Mouse (Mus musculus) heart, adult 9 months (tissue): ENCODE data around the gene D13Ertd608e.
"Not testable (repeated sequence)": the region's sequence is repeated elsewhere in the genome, so short reads cannot be mapped to it uniquely, and the experiment has no call there.

Source experiments
- DNase-seq, 2 experiments: peaks; one replicate each; pipeline ENCODE4 v3.0.0; 2022; ENCODE audit warnings: low spot score in 2 of 2

The D13Ertd608e gene

GRCm38 (mm10) chr13:119835320-119836056, at the start of gene D13Ertd608e:
Gene D13Ertd608e (plus strand): TSS chr13:119836006.
- DNase-seq, result not testable (repeated sequence)

GRCm38 (mm10) chr13:119789851-119790717, 45.7 kb upstream of the D13Ertd608e start:
- DNase-seq, result peak; percentile 29 to 36

- DNase-seq, result peak; percentile 93
Observed at GRCm38 (mm10) chr13:119790761-119791579, 44.8 kb upstream of the D13Ertd608e start, which contains the start of gene Zfp131. Gene Zfp131 (minus strand): TSS chr13:119790889.

- no peak for DNase-seq
Observed at GRCm38 (mm10) chr13:119791580-119792135, 44.1 kb upstream of the D13Ertd608e start.

- no peak for DNase-seq
Observed at GRCm38 (mm10) chr13:119792791-119793404, 42.9 kb upstream of the D13Ertd608e start.

- no peak for DNase-seq
Observed at GRCm38 (mm10) chr13:119797656-119798055, 38.1 kb upstream of the D13Ertd608e start.

GRCm38 (mm10) chr13:119808937-119809336, 26.9 kb upstream of the D13Ertd608e start:
- DNase-seq, result no peak

GRCm38 (mm10) chr13:119810031-119810430, 25.8 kb upstream of the D13Ertd608e start:
- no peak for DNase-seq

GRCm38 (mm10) chr13:119816798-119817197, 19.0 kb upstream of the D13Ertd608e start:
- DNase-seq, result no peak

GRCm38 (mm10) chr13:119817579-119818206, 18.1 kb upstream of the D13Ertd608e start:
- DNase-seq, result no peak

- DNase-seq, result not testable (repeated sequence)
Observed at GRCm38 (mm10) chr13:119830116-119830515, 5.7 kb upstream of the D13Ertd608e start, which contains the start of gene AF067063. Gene AF067063 (minus strand): TSS chr13:119830216.

- DNase-seq, result peak; percentile 16 to 22
Observed at GRCm38 (mm10) chr13:119836324-119836811, 562 bp downstream of the D13Ertd608e start.

- DNase-seq, result not testable (repeated sequence)
Observed at GRCm38 (mm10) chr13:119837719-119838337, 2.0 kb downstream of the D13Ertd608e start.

GRCm38 (mm10) chr13:119839982-119840381, 4.2 kb downstream of the D13Ertd608e start:
- DNase-seq, result not testable (repeated sequence)

GRCm38 (mm10) chr13:119862399-119862798, 26.6 kb downstream of the D13Ertd608e start:
- not testable (repeated sequence) for DNase-seq

GRCm38 (mm10) chr13:119864395-119864999, 28.7 kb downstream of the D13Ertd608e start:
- not testable (repeated sequence) for DNase-seq

- not testable (repeated sequence) for DNase-seq
Observed at GRCm38 (mm10) chr13:119886896-119887295, 51.1 kb downstream of the D13Ertd608e start.

- DNase-seq, result not testable (repeated sequence)
Observed at GRCm38 (mm10) chr13:119894685-119895084, 58.9 kb downstream of the D13Ertd608e start, which contains the start of gene Tcstv1. Gene Tcstv1 (minus strand): TSS chr13:119894785.
